Mouse (Mus musculus) heart, embryonic 14.5 days (tissue): Measurements from ENCODE around the gene Rala. TPM values are rescaled to one million over a fixed set of nuclear protein-coding genes. Genes with fewer than 3 reads are reported as not detected.
A peak's percentile ranks its signal among the peaks of the same experiment; 100 is the strongest.

Source experiments
- ATAC-seq: fragments of 200-750 bp; cut with Nextera tagmentation; 2 replicates; pipeline ENCODE4 v1.8.0; 2017; ENCODE audit warnings: low read depth, moderate TSS enrichment; ENCODE audit not compliant: insufficient number of reproducible peaks, insufficient read depth, low FRiP score
- H3K27ac ChIP-seq, 2 experiments: fragments of 200-500 bp in 1 of 2; fragments of 300-500 bp in 1 of 2; sonication (generic) in 1 of 2; replicated peaks in 1 of 2; 2 replicates each; pipeline ENCODE4 v1.5.1; 2012 to 2014; ENCODE audit warnings: low read depth in 2 of 2, low read length in 2 of 2, control low read depth in 1 of 2, mild to moderate bottlenecking in 1 of 2, mixed read lengths in 1 of 2; ENCODE audit not compliant: control insufficient read depth in 1 of 2, insufficient read depth in 1 of 2
- H3K27me3 ChIP-seq: fragments of 300-500 bp; sonication (generic); 2 replicates; pipeline ENCODE4 v1.6.1; 2014; ENCODE audit warnings: mild to moderate bottlenecking, low read length, control low read depth; ENCODE audit not compliant: control insufficient read depth, insufficient read depth
- H3K36me3 ChIP-seq: fragments of 300-500 bp; sonication (generic); 2 replicates; pipeline ENCODE4 v1.6.1; 2014; ENCODE audit warnings: mild to moderate bottlenecking, control low read depth, low read length, mixed read lengths; ENCODE audit not compliant: control insufficient read depth, insufficient read depth
- H3K4me1 ChIP-seq, 2 experiments: fragments of 200-500 bp in 1 of 2; fragments of 300-500 bp in 1 of 2; sonication (generic) in 1 of 2; 2 replicates each; pipeline ENCODE4 v1.6.1; 2012 to 2014; ENCODE audit warnings: low read length in 2 of 2, control low read depth in 1 of 2, mixed read lengths in 1 of 2; ENCODE audit not compliant: control insufficient read depth in 2 of 2, insufficient read depth in 2 of 2
- H3K4me2 ChIP-seq: fragments of 300-500 bp; sonication (generic); 2 replicates; pipeline ENCODE4 v1.6.1; 2014; ENCODE audit warnings: mild to moderate bottlenecking, low read length
- H3K4me3 ChIP-seq, 2 experiments: fragments of 200-500 bp in 1 of 2; fragments of 300-500 bp in 1 of 2; sonication (generic) in 1 of 2; 2 replicates each; pipeline ENCODE4 v1.5.1; 2012 to 2014; ENCODE audit warnings: low read length in 2 of 2, mild to moderate bottlenecking in 2 of 2, control low read depth in 1 of 2, low read depth in 1 of 2, moderate library complexity in 1 of 2; ENCODE audit not compliant: control insufficient read depth in 1 of 2, insufficient read depth in 1 of 2
- H3K9ac ChIP-seq: fragments of 300-500 bp; sonication (generic); 2 replicates; pipeline ENCODE4 v1.6.1; 2014; ENCODE audit warnings: mild to moderate bottlenecking, low read length
- H3K9me3 ChIP-seq: fragments of 300-500 bp; sonication (generic); 2 replicates; pipeline ENCODE4 v1.6.1; 2016; ENCODE audit warnings: low read length, control low read depth; ENCODE audit not compliant: control insufficient read depth
- WGBS: fragments of 180-500 bp; shearing (Covaris S2); extraction: QIAGEN DNeasy Blood & Tissue Kit; methylation state at CpG from one replicate; pipeline ENCODE4 v1.1.7; 2014; 5-methylcytosine and 5-hydroxymethylcytosine counted together
- polyA plus RNA-seq: library from polyadenylated mRNA; unstranded; fragments of >200 nt; fragmentation: Nextera tagmentation; extraction: Ambion mirVana; gene quantifications from 2 replicates; pipeline ENCODE4 v1.2.1, GENCODE M21; 2014

Rala gene
- polyA plus RNA-seq, 1 experiment from 2014 or later = 83.7 TPM

- WGBS = 61% methylated on average over 18 of the region's 18 CpGs
- no peak overlapping the region for H3K9ac ChIP-seq
Observed at GRCm38 (mm10) chr13:17949555-17949954, 5.5 kb upstream of the Rala start.

GRCm38 (mm10) chr13:17943306-17944077 is 547 bp downstream of the Rala start:
- Histone ChIP-seq H3K27me3 (no peaks in the 10 kb centered on the region), H3K4me3 (peak overlapping the region; percentile 64 to 98), H3K36me3 (no peaks in the 10 kb centered on the region), H3K4me2 (peak overlapping the region; percentile 79), H3K9me3 (no peaks in the 10 kb centered on the region), H3K27ac (peak overlapping the region; percentile 64 to 89), H3K4me1 (peaks cover 0 to 16% of the 10 kb centered on the region in 2 experiments; a peak in 2 of 4 replicates), H3K9ac (peak overlapping the region; percentile 75)
- peak; percentile 75 for ATAC-seq
- under 1% methylated on average over 66 of the region's 70 CpGs for WGBS

More at GRCm38 (mm10) chr13:17949555-17949954, 5.5 kb upstream of the Rala start:
- no peak overlapping the region for H3K4me3 ChIP-seq
- H3K4me1 ChIP-seq = peaks cover 0 to 4% of the 10 kb centered on the region in 2 experiments; a peak in 2 of 4 replicates
- no peaks in the 10 kb centered on the region for H3K27me3 ChIP-seq
- no peaks in the 10 kb centered on the region for H3K36me3 ChIP-seq
- H3K27ac ChIP-seq = no peak overlapping the region
- H3K4me2 ChIP-seq = no peak overlapping the region
- no peaks in the 10 kb centered on the region for H3K9me3 ChIP-seq
- ATAC-seq = no peak

DNA sequence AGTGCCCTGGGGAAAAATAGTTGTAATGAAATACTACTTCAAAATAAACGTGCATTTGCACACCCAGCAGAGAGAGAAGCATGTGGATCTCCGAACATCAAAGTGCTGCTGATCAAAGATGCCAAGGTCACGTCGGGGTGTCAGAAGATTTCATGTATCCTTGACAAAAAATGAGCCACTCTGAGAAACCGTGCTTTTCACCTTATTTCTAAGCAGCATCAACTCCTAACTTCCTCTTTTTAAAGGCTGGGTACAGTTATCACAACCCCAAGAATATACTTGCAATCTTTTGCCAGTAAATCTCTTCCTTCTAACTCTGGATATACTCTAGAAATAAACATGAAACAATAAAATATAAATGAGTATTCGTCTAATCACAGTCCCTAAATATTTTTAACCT is 1.7 kb downstream of the Rala start:
- Histone ChIP-seq H3K4me3 (no peak overlapping the region), H3K9me3 (no peaks in the 10 kb centered on the region), H3K4me1 (peaks cover 0 to 16% of the 10 kb centered on the region in 2 experiments; a peak in 2 of 4 replicates), H3K27ac (no peak overlapping the region), H3K9ac (no peak overlapping the region), H3K36me3 (no peaks in the 10 kb centered on the region), H3K4me2 (no peak overlapping the region), H3K27me3 (no peaks in the 10 kb centered on the region)
- WGBS = 73% methylated on average over 6 of the region's 6 CpGs
- ATAC-seq = no peak

DNA sequence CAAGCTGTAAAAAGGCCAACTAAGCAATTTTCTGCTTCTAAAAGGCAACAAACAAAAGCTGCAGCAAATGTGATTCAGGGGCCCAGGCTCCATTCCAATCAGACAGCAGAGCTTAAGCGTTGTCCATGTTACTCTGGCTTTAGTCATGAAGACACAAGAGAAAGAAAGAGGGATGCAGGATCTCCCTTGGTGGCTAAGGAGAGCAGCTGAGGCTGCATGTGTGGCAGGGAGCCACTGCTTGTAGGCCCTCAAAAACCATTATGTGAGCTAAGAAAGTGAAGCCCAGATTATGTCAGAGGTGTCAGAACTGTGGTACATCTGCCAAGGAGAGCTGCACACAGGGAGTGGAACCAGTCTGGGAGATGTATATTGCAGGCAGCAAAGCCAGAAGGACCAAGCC is 36.7 kb downstream of the Rala start:
- 0 out of 4 replicates have a peak, but pooled peaks cover 0 to 3% of the 10 kb centered on the region in 2 experiments for H3K4me1 ChIP-seq
- H3K4me3 ChIP-seq = no peak overlapping the region
- no peak overlapping the region for H3K9ac ChIP-seq
- H3K9me3 ChIP-seq = no peaks in the 10 kb centered on the region
- no peak for ATAC-seq
- H3K36me3 ChIP-seq = no peaks in the 10 kb centered on the region
- WGBS = 84% methylated on average over 1 of the region's 1 CpGs
- H3K27me3 ChIP-seq = no peaks in the 10 kb centered on the region
- no peak overlapping the region for H3K27ac ChIP-seq
- H3K4me2 ChIP-seq = no peak overlapping the region

- Histone ChIP-seq H3K27ac (0 out of 4 replicates have a peak overlapping the region, but pooled peaks of 1 of the 2 experiments have one; percentile 6), H3K4me2 (no peak overlapping the region), H3K4me1 (peaks cover 3 to 14% of the 10 kb centered on the region in 2 experiments), H3K36me3 (no peaks in the 10 kb centered on the region), H3K9me3 (no peaks in the 10 kb centered on the region), H3K4me3 (no peak overlapping the region), H3K27me3 (no peaks in the 10 kb centered on the region), H3K9ac (no peak overlapping the region)
- ATAC-seq = peak; percentile 21; the same call in 1 of the 2 replicates
- WGBS = 12% methylated on average over 4 of the region's 4 CpGs
Observed at GRCm38 (mm10) chr13:17901474-17901873, 42.6 kb downstream of the Rala start.

- H3K9ac ChIP-seq = no peak overlapping the region
- peaks cover 7% of the 10 kb centered on the region for H3K36me3 ChIP-seq
- 44% methylated on average over 5 of the region's 5 CpGs for WGBS
- no peaks in the 10 kb centered on the region for H3K27me3 ChIP-seq
- ATAC-seq = no peak
- H3K4me1 ChIP-seq = peaks cover 3 to 14% of the 10 kb centered on the region in 2 experiments
- no peak overlapping the region for H3K4me3 ChIP-seq
- H3K27ac ChIP-seq = no peak overlapping the region
- H3K4me2 ChIP-seq = no peak overlapping the region
- no peaks in the 10 kb centered on the region for H3K9me3 ChIP-seq
Observed at GRCm38 (mm10) chr13:17900641-17901040, 43.4 kb downstream of the Rala start.

DNA sequence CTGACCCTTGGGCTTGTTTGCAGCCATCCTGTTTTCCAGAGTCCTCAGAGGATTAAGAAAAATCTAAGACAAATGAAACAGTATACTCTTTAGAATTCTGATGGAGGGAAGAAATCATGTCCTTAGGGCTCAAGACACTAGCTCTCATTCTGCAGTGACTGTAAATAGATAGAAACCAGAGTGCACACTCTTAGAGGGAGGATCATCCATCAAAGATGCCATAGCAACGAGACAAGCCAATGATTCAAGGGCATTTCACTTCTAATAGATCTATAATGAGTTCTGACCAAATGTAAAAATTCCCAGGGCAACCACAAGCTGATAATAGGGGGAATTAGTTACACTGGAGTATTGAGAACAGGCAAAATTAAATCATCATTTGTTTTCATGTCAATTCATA is 47.0 kb downstream of the Rala start:
- ATAC-seq = no peak
- H3K27me3 ChIP-seq = no peaks in the 10 kb centered on the region
- H3K4me1 ChIP-seq = peaks cover 3 to 11% of the 10 kb centered on the region in 2 experiments
- peaks cover 27% of the 10 kb centered on the region for H3K36me3 ChIP-seq
- WGBS = 69% methylated on average over 1 of the region's 1 CpGs
- no peak overlapping the region for H3K9ac ChIP-seq
- H3K27ac ChIP-seq = no peak overlapping the region
- H3K4me3 ChIP-seq = no peak overlapping the region
- no peaks in the 10 kb centered on the region for H3K9me3 ChIP-seq
- H3K4me2 ChIP-seq = no peak overlapping the region
